Mouse (Mus musculus): ENCODE results near the gene Fxyd5. TPM values are rescaled to one million over a fixed set of nuclear protein-coding genes. Genes with fewer than 3 reads are reported as not detected.

Gene Fxyd5
- 10 to 100 TPM; 22.6 to 27.8 TPM for total RNA-seq (2021)

DNA sequence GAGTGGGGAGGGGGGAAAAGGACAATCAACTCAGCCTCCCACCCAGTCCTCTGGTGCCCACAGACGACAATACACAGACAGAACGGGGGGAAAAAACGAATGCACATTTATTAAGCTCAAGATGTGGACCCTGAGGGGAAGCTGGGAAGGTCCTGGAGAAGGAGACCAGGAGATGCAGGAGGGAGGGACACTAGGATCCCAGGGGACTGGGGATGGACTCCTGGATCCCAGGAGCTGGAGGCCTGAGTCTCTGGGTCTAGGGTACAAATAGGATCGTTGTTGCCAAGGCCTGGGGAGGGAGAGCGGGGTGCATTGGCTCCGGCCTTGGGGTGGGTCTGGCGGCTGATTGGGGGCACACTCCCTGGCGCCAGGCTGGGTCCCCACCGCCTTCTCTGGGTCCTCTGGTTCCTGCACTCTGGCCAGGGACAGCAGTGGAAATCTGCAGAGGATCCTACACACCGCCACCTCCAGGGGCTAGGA lies at the start of gene Fxyd5:
TSS of gene Fxyd5 (minus strand) at position 51 of the 480 bp plus-strand sequence.
- intact Hi-C loops (cut with DNase I), result no loop called here
- no peak for DNase-seq (ENCODE audit: low spot score in 2 of 2)

DNA sequence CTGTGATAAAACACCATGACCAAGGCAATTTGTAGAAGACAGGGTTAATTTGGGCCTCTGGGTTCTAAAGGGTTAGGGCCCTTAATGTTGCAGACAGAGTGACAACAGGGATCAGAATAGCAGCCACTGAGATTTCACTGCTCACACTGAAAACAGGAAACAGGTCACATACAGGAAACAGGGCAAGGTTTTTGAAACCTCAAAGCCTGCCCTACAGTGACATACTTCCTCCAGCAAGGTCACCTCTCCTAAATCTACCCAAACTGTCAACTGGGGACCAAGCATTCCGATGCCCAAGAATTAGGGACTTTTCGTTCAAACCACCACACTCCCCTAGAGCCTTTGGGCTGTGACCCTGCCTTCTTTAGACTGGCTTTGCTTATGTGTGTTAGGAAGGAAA lies 47.4 kb upstream of the Fxyd5 start:
- no peak for DNase-seq (ENCODE audit: low spot score in 2 of 2)
- intact Hi-C loops (cut with DNase I), result no loop called here

DNA sequence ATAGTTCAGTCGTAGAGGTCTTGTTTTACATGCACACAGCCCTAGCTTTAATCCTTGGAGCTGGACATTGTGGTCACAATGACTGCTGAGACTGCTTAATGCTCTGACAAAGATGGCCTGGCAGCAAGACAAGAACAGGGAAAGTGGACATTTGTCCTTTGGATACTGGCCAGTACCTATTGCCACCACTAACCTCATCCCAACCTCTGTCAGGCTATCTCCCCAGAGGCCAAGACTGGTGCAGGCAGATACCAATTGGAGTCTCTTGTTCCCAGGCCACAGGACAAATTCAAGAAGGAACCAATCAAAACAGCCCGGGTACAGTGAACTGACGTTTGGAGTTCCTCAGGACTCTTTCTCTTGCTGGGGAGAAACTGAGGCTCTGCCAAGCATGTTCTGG lies 45.9 kb upstream of the Fxyd5 start:
- intact Hi-C loops (cut with DNase I), result no loop called here
- DNase-seq (ENCODE audit: low spot score in 2 of 2), result no peak

DNA sequence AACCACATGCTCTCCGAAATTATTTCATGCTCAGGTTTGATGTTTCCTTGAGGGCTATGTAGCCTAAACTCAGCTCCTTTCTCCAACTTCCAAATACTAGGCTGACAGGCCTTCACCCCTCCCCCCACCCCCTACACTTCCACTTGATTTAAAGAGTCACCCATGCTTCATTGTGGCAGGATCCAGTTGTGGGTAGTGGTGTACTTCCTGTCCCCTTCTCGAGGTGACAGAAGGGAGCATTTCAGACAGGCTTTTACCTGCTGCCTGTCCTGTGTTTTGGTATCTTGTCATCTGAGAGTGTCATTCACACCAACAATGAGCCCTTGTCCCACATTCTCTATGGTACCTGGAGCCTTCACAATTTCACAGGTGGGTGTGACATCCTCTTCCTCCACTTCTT lies 45.0 kb upstream of the Fxyd5 start:
- intact Hi-C loops (cut with DNase I), result no loop called here
- no peak for DNase-seq (ENCODE audit: low spot score in 2 of 2)

DNA sequence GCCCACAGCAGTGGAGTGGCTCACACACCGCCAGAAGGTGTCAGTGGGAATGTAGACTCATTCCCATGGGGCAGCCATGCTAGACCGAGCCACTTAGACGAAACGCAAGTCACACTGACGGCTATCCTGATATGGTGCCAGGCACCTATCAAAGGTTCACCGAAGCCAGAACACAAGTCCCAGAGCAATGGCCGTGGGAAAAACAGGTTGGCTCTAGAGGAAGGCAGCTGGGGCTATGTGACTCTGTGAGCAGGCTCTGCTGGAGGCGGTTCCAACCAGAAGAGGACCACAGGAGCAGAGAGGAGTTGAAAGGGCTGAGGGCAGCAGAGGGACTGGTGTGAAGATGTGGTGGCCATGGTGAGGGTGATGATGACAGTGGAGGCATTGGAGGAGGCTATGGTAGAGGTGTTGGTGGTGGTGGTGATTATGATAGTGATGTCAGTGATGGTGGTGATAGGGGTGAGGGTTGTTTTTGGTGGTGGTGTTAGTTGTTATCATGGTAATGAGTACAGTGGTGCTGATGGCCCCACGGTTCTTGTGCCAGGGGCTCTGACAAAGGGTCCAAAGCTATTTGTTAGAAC lies 44.0 kb upstream of the Fxyd5 start:
- intact Hi-C loops (cut with DNase I), result no loop called here
- no peak for DNase-seq (ENCODE audit: low spot score in 2 of 2)

DNA sequence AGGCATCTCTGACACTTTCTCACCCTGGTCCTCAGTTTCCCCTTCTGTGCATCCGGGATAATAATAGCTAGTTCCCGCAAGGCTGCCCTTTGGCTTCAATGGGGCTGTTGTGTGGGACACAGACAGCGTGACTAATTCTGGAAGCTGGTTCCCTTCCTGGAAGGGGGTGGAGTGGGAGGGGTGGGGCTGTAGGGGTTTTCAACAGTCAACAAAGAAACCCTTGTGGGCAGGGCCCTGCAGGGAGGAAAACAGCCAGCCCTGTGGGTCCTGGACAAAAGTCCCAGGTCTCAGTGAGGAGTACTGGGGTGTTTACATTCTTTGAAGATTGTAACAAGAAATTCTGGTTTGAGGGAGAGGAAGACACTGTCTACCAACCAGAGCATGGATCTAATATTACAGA lies 42.9 kb upstream of the Fxyd5 start:
- peak in 1 of 2 experiments; percentile 57 for DNase-seq (ENCODE audit: low spot score in 2 of 2)
- intact Hi-C loops (cut with DNase I), result no loop called here

DNA sequence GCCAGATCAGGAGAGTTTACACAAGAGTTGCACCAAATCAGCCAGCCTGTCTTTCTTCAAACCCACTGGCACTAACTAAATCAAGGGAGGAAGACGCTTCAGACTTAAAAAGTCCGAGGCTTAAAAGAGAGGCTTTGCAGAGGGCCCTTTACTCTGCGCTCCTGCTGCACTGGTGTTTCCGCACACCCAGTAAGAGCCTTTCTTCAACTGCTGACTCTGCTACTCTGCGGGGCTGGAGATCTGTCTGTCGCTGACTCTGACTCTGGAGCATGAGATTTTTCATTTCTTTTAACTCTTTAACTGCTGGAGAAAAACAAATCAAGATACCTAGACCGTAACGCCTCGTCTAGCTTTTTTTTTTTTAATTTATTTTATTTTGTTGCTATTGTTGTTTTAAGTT lies 41.9 kb upstream of the Fxyd5 start:
- intact Hi-C loops (cut with DNase I), result no loop called here
- peak in 1 of 2 experiments; percentile 37 for DNase-seq (ENCODE audit: low spot score in 2 of 2)

DNA sequence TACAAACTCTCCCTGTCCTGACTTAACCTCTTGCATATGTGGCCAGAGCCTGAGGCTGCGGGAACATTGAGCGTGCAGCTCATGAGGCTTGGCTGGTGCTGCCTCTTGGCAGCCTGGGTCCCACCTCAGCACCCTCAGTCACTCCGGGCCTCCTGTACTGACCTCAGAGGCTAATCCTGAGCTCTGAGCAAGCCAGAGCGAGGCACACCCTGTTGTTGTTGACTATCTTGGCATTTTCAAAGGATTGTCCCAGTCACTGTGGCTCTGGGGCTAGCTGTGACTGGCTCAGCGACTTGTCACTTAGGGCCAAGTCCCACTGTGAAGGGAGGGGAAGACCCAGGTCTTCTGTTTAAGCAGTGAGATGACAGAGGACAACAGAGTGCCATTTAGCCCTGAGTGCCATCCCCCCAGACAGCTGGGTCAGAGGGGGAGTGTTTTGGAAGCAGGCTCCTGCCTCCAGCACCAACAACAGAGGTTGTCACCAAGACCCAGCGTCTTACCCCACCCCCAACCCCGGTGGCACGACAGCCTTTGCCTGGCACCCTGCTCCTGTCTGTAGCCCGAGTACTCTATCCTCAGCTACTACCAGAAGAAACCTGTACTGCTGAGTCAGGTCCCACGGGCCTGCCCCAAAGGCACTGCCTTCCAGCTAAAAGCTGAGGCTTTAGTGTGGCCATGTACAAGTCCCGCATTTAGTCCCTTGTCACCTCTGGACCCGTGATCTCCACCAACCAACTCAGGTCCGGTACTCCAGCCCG lies 40.7 kb upstream of the Fxyd5 start:
- intact Hi-C loops (cut with DNase I), result no loop called here
- peak in 1 of 2 experiments; percentile 54 for DNase-seq (ENCODE audit: low spot score in 2 of 2)

DNA sequence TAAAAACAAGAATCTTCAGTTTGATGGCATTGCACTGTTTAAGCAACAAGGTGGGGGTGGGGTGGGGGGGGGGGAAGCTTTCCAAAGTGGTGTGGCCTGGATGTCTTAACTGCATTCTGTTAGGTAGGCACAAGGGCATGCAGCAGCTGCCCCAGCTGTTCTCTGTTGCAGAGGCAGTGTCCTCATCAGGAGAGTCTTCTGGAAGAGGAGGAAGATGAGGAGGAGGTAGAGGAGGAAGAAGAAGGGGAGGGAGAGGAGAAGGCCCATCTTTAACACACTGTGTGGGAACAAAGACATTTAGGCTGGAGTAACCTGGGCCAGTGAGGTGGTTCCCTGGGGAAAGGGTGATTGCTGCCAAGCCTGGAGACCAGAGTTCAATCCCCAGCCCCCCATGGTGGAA lies 39.8 kb upstream of the Fxyd5 start:
- intact Hi-C loops (cut with DNase I), result no loop called here
- no peak for DNase-seq (ENCODE audit: low spot score in 2 of 2)

DNA sequence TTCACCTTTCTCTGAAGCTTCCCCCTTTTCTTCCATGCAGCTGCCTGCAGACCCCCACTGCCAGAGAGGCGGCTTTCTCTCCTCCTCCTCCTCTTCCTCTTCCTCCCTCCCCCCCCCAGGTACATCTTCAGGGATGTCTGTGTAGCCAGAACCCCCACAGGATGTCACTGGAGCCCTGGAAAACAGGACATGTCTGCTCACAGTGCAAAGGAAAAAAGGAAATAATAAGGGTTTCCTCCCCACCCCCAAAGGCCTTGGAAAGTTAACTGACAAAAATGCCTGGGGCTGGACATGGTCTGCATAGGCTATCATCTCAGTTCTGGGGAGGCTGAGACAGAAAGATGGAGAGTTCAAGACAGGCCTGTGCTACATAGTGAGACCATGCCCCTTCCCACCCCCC lies 38.8 kb upstream of the Fxyd5 start:
- intact Hi-C loops (cut with DNase I), result no loop called here
- DNase-seq (ENCODE audit: low spot score in 2 of 2), result no peak

DNA sequence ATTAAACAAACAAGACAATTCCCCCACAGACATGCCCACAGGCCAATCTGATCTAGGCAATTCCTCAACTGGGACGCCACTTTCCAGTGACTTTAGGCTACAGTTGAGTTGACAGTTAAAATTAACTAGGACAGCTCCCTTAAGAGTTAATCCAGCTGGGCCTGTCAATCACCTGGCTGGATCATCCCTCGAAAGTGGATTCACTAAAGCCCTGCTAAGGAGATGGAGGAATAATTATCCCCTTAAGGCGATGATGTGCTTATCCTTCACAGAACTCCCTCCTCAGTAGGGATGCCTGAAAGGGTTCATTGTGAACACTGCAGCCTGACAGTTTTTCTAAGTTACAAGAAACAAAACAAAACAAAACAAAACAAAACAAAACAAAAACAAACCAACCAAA lies 38.3 kb upstream of the Fxyd5 start:
- intact Hi-C loops (cut with DNase I), result no loop called here
- DNase-seq (ENCODE audit: low spot score in 2 of 2), result no peak

DNA sequence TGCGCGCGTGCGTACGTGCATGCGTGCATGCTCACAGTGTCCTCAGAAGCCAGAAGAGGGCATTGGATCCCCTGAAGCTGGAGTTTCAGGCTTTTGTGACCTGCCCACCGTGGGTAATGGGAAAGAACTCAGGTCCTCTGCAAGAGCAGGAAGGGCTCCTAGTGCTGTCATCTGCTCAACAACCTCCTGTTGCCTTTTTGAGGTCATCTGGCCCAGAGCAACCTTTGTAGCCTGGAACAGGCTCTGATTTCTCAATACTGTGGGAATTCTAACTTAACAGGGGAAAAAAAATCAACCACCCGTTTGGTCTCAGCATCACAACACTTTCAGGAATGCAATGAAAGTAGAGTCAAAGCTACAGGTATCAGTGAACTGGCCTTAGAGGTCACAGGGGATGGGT lies 37.4 kb upstream of the Fxyd5 start:
- intact Hi-C loops (cut with DNase I), result no loop called here
- DNase-seq (ENCODE audit: low spot score in 2 of 2), result no peak

DNA sequence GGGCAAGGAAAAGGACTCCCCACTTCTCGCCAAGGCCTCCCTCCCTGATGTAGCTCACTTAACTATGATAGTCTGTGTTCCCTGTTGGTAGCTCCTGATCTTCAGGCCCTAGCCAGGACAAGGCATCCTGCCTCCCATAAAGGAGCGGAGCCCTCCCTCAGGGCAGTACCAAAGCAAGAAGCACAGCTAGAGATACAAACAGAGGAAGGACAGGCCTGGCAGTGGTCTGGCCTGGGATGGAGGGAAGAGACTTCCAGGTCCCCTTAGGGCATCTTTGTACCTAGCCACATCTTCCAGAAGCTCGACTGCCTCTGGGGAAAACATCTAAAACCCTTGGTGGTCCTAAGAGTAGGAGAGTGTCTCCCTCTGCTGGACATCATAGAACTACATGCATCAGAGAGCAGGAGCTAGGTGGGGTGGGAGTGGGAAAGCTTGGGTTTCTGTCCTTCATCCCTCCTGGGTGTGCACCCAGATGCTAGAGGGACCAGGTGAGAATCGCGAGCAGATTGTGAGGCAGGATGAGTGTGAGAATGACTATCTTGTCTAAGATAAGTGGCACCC lies 35.7 kb upstream of the Fxyd5 start:
- DNase-seq (ENCODE audit: low spot score in 2 of 2), result peak; percentile 71 to 86
- intact Hi-C loops (cut with DNase I), result loop anchor here (1.0 kb wide), 1 partner anchor 19 kb away; the partner anchor contains the start of gene Lgi4

DNA sequence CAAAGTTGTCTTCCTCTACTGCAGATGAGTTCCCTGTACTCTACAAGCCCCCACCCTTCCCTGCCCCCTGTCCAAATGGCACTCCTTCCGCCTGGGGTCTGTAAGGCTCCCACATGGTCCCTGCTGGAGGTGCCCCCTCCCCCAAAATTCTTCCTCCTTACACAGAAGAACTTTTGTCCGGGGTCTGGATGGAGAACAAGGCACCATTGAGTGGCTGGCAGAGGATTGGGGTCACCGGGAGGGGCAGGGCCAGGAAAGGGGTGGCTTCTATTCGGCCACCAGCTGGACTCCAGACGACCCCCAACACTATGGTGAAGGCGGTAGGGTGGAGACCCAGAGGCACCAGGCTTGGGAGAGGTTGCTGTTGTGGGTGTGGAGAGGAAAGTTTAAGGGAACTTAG lies 35.2 kb upstream of the Fxyd5 start:
- intact Hi-C loops (cut with DNase I), result no loop called here
- DNase-seq (ENCODE audit: low spot score in 2 of 2), result peak in 1 of 2 experiments; percentile 51

DNA sequence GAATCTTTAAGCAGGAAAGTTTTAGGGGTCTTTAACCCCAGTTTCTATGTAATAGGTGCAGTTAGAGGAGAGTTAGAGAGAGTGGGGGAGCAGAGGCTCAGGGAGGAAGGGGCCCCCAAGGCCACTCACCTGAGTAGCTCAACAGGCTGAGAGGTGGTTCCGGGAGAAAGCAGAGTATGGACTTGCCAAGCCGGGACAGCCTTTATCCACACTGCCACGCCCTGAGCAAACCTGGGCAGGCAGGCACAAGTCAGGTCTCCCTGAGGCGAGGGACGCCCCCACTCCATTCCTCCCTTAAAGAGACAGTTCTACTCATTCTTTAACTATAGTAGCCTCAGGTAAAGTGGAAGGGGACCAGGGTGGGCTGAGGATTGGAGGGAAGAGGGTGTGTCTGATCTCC lies 34.2 kb upstream of the Fxyd5 start, which contains the start of gene Fxyd3:
TSS of gene Fxyd3 (minus strand) at position 213 of the 400 bp plus-strand sequence.
- intact Hi-C loops (cut with DNase I), result no loop called here
- DNase-seq (ENCODE audit: low spot score in 2 of 2), result no peak

DNA sequence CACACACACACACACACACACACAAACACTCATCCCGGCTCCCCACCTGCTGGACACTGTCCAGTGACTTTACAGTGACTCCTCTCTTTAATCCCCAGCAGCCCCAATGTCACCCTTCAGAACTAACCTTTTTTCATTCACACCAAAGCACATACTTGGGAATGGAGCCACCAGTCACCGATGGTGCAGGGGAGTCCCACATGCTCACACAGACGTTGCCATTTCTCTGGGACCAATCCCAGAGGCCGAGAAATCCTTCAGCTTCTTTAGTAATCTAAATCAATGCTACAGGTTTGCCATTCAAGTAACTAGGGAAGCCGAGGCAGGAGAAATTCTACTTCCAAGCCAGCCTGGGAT lies 32.4 kb upstream of the Fxyd5 start:
- DNase-seq (ENCODE audit: low spot score in 2 of 2), result peak in 1 of 2 experiments; percentile 64
- intact Hi-C loops (cut with DNase I), result no loop called here

DNA sequence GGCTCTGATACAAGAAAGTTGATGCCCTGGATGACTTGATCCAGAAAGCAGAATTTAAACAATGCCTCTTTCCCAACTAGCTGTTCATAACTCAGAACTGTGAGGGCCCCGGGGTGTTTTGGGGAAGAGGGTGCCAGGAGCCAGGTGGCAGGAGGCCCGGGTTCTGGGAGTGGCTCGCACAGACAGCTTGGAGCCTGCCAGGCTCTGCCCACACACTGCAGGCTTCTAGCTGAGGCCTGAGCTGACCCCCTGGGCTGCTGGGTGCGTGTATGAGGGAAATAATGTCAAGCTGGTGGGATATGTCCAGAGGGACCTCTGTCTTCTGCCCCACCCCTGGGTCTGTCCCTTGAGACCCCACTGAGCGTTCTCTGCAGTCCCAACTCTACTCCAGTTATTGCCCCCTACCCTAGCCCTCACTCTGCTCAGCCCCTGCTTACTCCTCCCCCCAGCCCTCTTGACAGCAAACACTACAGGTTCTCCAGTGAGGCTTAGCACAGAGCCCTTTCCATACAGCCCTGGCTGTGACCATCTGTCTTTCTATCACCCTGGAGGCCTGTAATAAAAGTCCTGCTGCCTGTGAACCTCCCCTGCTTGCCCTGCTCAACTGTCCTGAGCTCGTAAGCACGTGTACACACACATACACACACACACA lies 31.9 kb upstream of the Fxyd5 start:
- peak in 1 of 2 experiments; percentile 58 for DNase-seq (ENCODE audit: low spot score in 2 of 2)

DNA sequence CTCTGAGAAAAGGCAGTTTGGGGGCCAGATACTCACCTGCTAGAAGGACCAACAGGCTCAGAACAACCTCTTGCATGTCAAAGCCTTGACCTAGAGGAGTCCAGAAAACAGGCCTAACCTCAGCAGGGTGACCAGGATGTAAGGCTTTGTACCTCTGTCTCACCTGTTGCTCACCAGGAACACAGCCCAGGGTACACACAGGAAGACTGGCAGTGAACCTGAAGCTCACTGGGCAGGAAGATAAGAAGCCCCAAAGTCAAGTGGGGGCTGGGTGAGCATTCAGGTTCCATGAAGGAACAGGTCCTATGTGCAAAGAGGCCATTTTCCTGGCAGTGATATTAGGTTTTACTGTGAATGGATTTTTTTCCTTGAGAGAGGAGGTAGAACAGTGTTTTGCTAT lies 31.3 kb upstream of the Fxyd5 start:
- intact Hi-C loops (cut with DNase I), result no loop called here
- no peak for DNase-seq (ENCODE audit: low spot score in 2 of 2)

More for the DNA sequence above, 31.9 kb upstream of the Fxyd5 start:
- intact Hi-C loops (cut with DNase I), result no loop called here

DNA sequence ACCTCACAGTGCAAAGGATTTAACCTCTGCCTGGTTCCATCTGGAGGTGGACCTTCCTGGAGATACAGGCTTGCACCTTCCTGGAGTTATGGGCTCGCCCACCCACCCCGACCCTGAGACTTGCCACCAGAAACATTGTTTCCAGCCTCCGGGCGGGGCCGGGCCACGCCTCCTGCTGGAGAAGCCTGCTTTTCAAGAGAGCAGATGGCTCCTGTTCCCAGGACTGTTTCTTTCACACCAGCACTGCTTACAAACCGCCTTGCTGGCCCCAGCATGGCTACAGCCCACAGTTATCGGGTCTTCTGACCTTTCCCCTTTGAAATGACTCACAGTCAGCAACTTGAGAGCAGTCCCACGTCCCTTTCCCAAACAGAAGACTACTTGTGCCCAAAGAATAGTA lies 30.0 kb upstream of the Fxyd5 start:
- no peak for DNase-seq (ENCODE audit: low spot score in 2 of 2)
- intact Hi-C loops (cut with DNase I), result no loop called here

DNA sequence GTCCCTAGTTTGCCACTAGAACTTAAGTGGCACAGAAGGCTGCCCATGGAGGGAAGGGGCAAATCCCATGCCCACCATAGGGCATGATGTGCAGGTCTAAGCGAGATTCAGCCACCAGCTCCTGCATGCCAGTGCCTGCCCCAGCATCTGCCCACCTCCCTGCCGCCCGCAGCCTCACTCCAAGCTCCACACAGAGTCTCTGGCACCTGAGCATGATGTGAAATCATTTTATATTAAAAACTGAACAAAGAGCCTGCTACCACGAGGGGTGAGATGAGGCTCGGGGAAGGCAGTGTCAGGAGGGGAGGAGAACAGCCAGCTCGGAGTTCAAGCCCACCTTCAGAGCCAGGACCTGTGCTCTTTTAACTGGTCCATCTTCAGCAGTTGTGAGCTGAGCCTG lies 28.0 kb upstream of the Fxyd5 start:
- DNase-seq (ENCODE audit: low spot score in 2 of 2), result no peak
- intact Hi-C loops (cut with DNase I), result no loop called here

DNA sequence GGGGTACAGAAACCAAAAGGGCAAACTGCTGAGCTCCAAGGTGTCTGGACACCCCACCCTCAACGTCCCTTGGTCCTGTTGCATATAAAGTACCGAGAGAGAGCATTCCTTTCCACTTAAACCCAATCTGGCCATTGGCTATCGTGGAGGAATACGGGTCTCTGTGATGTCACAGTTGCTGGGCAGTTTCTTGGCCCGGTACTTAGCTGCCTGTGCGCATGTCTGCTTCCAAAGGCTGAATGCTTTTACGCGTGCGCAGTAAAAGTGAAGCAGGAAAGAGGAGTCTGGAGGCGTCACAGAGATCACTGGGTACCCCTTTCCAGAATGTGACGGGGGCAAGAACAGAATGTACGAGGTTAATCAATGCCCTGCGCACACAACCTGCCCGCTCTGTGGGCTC lies 27.2 kb upstream of the Fxyd5 start:
- intact Hi-C loops (cut with DNase I), result no loop called here
- DNase-seq (ENCODE audit: low spot score in 2 of 2), result no peak
